Mouse (Mus musculus): Measurements from ENCODE around the gene Ccl9. TPM values are rescaled to one million over a fixed set of nuclear protein-coding genes. Genes with fewer than 3 reads are reported as not detected.

The Ccl9 gene
- polyA plus RNA-seq, 1 experiment from 2014 or later: 1.1 TPM

DNA sequence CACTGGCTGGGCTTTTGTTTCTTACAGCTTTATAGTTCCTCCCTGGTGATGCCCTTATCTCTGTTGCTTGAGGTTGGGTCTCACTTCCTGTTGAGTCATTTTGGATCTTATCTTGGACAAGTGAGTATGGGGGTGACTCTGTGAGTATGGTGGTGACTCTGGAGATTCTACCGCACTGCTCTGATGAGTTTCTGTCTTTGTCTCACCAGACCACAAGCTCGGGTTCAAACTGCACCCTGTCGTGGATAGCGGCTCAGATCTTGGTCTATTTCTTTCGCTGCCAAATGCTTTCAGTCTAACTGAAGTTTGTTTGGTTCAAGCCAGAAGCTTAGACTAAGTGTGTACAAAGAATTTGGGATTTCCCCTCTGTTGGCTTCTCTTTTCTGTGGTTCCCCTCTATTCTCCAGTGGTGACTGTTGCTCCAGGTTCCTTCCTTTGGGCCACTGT is 28.2 kb downstream of the Ccl9 start:
- Histone ChIP-seq H3K4me3 (no peak overlapping the region), H3K27ac (no peak overlapping the region), H3K9me3 (no peaks in the 10 kb centered on the region), H3K27me3 (ENCODE audit: insufficient read depth, poor library complexity, severe bottlenecking) (no peaks in the 10 kb centered on the region), H3K4me1 (replicated peaks) (no peaks in the 10 kb centered on the region), H3K36me3 (no peaks in the 10 kb centered on the region)
- WGBS: 92% methylated on average over 5 of the region's 5 CpGs
- DNase-seq (ENCODE audit: low spot score): no peak

DNA sequence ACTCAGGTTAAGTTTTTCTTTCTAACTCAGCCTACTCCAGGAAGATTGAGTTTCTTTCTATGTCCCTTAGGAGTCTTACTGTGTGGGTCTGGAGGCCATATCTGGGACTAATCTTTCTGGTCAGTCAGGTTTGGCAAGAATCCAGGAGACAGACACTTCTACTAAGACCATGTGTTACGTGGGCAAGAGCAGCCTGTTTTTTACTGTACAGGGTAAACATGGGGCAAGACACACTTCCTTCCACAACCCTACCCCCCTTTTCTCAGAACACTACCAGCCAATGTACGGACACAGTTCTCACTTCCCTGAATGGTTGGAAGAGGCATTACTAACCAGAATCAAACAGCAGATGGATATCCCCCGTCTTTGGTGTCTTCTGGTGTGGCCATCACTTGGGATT is 34.2 kb downstream of the Ccl9 start:
- 83% methylated on average over 3 of the region's 3 CpGs for WGBS
- no peak for DNase-seq (ENCODE audit: low spot score)

DNA sequence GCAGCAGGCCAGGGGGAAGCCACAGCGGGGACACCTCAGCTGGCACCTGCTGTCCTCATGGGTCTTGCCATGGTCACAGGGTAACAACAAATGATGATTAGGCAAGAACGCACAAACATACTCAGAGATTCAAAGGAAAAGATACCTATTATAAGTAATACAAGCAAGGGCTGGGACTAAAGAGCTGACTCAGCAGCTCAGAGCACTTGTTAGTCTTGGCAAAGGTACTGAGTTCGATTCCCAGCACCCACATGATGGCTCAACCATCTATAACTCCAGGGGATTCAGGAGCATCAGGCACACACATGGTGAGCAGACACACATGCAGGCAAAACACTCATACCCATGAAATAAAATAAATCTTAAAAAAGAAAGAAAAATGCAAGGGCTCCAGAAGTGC is 37.0 kb downstream of the Ccl9 start:
- DNase-seq (ENCODE audit: low spot score): no peak
- Histone ChIP-seq H3K4me1 (replicated peaks) (no peaks in the 10 kb centered on the region), H3K36me3 (no peaks in the 10 kb centered on the region), H3K9me3 (no peaks in the 10 kb centered on the region), H3K4me3 (no peak overlapping the region), H3K27ac (no peak overlapping the region), H3K27me3 (ENCODE audit: insufficient read depth, poor library complexity, severe bottlenecking) (no peaks in the 10 kb centered on the region)
- 94% methylated on average over 3 of the region's 3 CpGs for WGBS

More for the DNA sequence above, 34.2 kb downstream of the Ccl9 start:
- Histone ChIP-seq H3K27me3 (ENCODE audit: insufficient read depth, poor library complexity, severe bottlenecking) (no peaks in the 10 kb centered on the region), H3K9me3 (no peaks in the 10 kb centered on the region), H3K4me1 (replicated peaks) (no peaks in the 10 kb centered on the region), H3K36me3 (no peaks in the 10 kb centered on the region), H3K27ac (no peak overlapping the region), H3K4me3 (no peak overlapping the region)

- Histone ChIP-seq H3K4me1 (replicated peaks) (no peaks in the 10 kb centered on the region), H3K36me3 (no peaks in the 10 kb centered on the region), H3K9me3 (no peaks in the 10 kb centered on the region), H3K27me3 (ENCODE audit: insufficient read depth, poor library complexity, severe bottlenecking) (no peaks in the 10 kb centered on the region), H3K4me3 (no peak overlapping the region), H3K27ac (no peak overlapping the region)
- DNase-seq (ENCODE audit: low spot score): no peak
- 83% methylated on average over 2 of the region's 2 CpGs for WGBS
Observed at GRCm38 (mm10) chr11:83540931-83541330, 37.5 kb downstream of the Ccl9 start.

- H3K9me3 ChIP-seq: no peaks in the 10 kb centered on the region
- no peaks in the 10 kb centered on the region for H3K36me3 ChIP-seq
- no peak overlapping the region for H3K4me3 ChIP-seq
- H3K27me3 ChIP-seq (ENCODE audit: insufficient read depth, poor library complexity, severe bottlenecking): no peaks in the 10 kb centered on the region
- WGBS: 83% methylated on average over 3 of the region's 3 CpGs
- no peak for DNase-seq (ENCODE audit: low spot score)
- no peak overlapping the region for H3K27ac ChIP-seq
- 0 out of 2 replicates have a peak, but pooled peaks cover 3% of the 10 kb centered on the region for H3K4me1 ChIP-seq (replicated peaks)
Observed at GRCm38 (mm10) chr11:83538705-83539314, 39.6 kb downstream of the Ccl9 start.

DNA sequence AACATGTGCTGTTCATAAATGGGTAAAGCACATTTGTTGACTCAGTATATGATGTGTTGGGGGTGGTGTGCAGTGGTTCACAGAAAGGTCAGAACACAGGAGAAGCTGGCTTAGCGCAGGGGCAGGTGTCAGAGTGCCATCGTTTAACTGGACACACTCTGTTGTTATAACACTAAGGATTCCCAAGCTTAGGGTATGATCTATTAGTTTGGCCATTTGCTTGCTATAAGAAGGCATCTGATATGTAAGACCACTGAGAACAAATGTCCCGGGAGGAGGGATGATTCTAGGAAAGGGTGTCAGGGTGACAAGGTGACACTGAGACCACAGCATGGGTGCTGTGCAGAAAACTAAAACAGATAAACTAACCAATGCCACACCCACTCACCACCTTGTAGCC is 41.6 kb downstream of the Ccl9 start:
- Histone ChIP-seq H3K4me3 (no peak overlapping the region), H3K9me3 (no peaks in the 10 kb centered on the region), H3K36me3 (no peaks in the 10 kb centered on the region), H3K4me1 (replicated peaks) (0 out of 2 replicates have a peak, but pooled peaks cover 3% of the 10 kb centered on the region), H3K27ac (no peak overlapping the region), H3K27me3 (ENCODE audit: insufficient read depth, poor library complexity, severe bottlenecking) (no peaks in the 10 kb centered on the region)
- 86% methylated on average over 3 of the region's 3 CpGs for WGBS
- no peak for DNase-seq (ENCODE audit: low spot score)

GRCm38 (mm10) chr11:83534609-83535423 is 43.6 kb downstream of the Ccl9 start:
- H3K4me3 ChIP-seq: no peak overlapping the region
- H3K9me3 ChIP-seq: no peaks in the 10 kb centered on the region
- 57% methylated on average over 13 of the region's 13 CpGs for WGBS
- H3K27ac ChIP-seq: no peak overlapping the region
- no peaks in the 10 kb centered on the region for H3K27me3 ChIP-seq (ENCODE audit: insufficient read depth, poor library complexity, severe bottlenecking)
- H3K4me1 ChIP-seq (replicated peaks): 0 out of 2 replicates have a peak, but pooled peaks cover 3% of the 10 kb centered on the region
- H3K36me3 ChIP-seq: no peaks in the 10 kb centered on the region
- DNase-seq (ENCODE audit: low spot score): no peak

DNA sequence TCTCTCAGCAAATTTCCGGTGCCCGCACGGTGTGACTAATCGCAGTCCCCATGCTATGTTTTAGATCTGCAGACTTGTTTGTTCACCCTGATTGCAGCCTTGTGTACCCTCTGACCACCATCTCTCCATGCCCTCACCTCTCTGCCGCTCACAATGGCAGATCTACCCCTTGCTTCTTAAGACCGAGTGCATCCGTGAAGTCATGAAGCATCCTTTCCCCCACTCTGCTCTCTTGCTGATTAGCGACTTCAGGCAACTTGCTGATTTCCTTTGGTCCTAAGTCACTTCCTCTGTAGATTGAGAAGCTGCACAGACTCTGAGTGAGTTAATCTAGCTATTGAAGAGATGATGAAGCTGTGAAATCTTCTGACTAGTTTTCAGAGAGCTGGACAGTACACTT is 44.3 kb downstream of the Ccl9 start:
- Histone ChIP-seq H3K4me3 (no peak overlapping the region), H3K9me3 (no peaks in the 10 kb centered on the region), H3K4me1 (replicated peaks) (0 out of 2 replicates have a peak, but pooled peaks cover 3% of the 10 kb centered on the region), H3K27ac (no peak overlapping the region), H3K27me3 (ENCODE audit: insufficient read depth, poor library complexity, severe bottlenecking) (no peaks in the 10 kb centered on the region), H3K36me3 (no peaks in the 10 kb centered on the region)
- WGBS: 89% methylated on average over 8 of the region's 8 CpGs
- DNase-seq (ENCODE audit: low spot score): no peak

DNA sequence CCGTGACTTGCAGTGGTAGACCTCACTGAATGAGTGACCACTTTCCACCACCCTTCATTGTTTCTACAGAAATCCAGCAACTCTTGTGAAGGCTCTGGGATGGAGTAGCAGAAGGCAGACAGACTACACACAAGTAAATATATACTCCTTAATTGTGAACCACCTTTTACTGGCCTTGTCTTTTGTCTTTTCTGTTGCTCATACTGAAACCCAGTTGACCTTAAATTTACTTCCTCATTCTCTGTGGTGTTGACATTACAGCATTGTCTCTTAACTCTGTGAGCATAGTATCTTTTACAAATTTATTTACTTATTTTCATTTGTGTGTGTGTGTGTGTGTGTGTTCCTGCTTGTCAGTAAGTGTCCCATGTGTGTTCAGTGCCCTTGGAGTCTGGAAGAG is 45.2 kb downstream of the Ccl9 start:
- Histone ChIP-seq H3K36me3 (no peaks in the 10 kb centered on the region), H3K9me3 (no peaks in the 10 kb centered on the region), H3K4me1 (replicated peaks) (0 out of 2 replicates have a peak, but pooled peaks cover 3% of the 10 kb centered on the region), H3K27me3 (ENCODE audit: insufficient read depth, poor library complexity, severe bottlenecking) (no peaks in the 10 kb centered on the region), H3K27ac (no peak overlapping the region), H3K4me3 (no peak overlapping the region)
- no peak for DNase-seq (ENCODE audit: low spot score)
- 90% methylated on average over 1 of the region's 1 CpGs for WGBS

GRCm38 (mm10) chr11:83530360-83530759 is 48.1 kb downstream of the Ccl9 start, which contains the start of gene Ccl5:
Gene Ccl5 (minus strand): TSS chr11:83530518.
- H3K36me3 ChIP-seq: no peaks in the 10 kb centered on the region
- no peaks in the 10 kb centered on the region for H3K9me3 ChIP-seq
- no peak within 1 kb of the TSS for H3K4me3 ChIP-seq
- DNase-seq (ENCODE audit: low spot score): no peak
- 83% methylated on average over 5 of the region's 5 CpGs for whole genome bisulfite sequencing
- no peaks in the 10 kb centered on the region for H3K27me3 ChIP-seq (ENCODE audit: insufficient read depth, poor library complexity, severe bottlenecking)
- H3K27ac ChIP-seq: no peak within 1 kb of the TSS
- H3K4me1 ChIP-seq (replicated peaks): 0 out of 2 replicates have a peak, but pooled peaks cover 3% of the 10 kb centered on the region

DNA sequence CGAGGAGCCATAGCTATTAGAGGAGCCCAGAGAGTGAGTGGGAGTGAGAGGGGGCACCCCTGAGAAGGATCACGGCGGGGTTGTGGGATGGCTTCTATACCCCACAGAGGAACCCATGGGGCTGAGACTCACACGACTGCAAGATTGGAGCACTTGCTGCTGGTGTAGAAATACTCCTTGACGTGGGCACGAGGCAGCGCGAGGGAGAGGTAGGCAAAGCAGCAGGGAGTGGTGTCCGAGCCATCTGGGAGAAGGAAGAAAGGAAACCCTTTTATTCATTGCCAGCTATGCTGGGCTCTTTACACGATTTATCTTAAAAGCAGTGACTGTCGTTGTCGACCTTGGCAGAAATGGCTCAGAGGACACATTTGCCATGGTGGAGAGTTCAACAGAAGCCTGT is 49.4 kb downstream of the Ccl9 start:
- no peak for DNase-seq (ENCODE audit: low spot score)
- no peaks in the 10 kb centered on the region for H3K36me3 ChIP-seq
- 69% methylated on average over 12 of the region's 12 CpGs for WGBS
- no peaks in the 10 kb centered on the region for H3K4me1 ChIP-seq (replicated peaks)
- H3K9me3 ChIP-seq: no peaks in the 10 kb centered on the region
- H3K4me3 ChIP-seq: no peak overlapping the region
- no peaks in the 10 kb centered on the region for H3K27me3 ChIP-seq (ENCODE audit: insufficient read depth, poor library complexity, severe bottlenecking)
- no peak overlapping the region for H3K27ac ChIP-seq

Data from hindbrain, embryonic 10.5 days (tissue).